Mouse (Mus musculus) urinary bladder, postnatal 10 days (tissue): ENCODE data around the gene Pcnx3.

Experiments used
- DNase-seq: peaks from one replicate; pipeline ENCODE4 v3.0.0; 2022; ENCODE audit warnings: low spot score

Gene Pcnx3

GRCm38 (mm10) chr19:5680432-5680831, 8.3 kb downstream of the Pcnx3 start:
- DNase-seq: no peak

- DNase-seq: no peak
Measured at GRCm38 (mm10) chr19:5668372-5668771, 20.3 kb downstream of the Pcnx3 start.

DNA sequence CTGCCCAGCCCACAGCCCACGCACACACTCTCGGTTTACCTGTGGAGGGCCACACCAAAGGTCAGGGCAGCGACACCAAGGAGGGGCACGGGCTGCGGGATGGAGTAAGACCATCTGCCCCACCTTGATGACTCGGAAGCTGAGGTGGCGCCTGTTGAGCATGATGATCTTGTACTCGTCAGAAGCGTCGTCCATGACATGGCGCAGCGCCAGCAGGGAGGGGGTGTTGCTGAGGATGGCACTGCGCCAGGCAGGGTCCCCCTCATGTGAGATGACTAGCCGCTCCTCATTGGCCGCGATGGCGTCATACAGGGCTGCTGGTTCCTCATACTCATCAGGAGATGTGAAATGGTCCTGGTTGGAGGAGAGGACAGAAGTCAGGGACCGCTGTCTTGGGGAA, 22.3 kb downstream of the Pcnx3 start:
- no peak for DNase-seq

GRCm38 (mm10) chr19:5665465-5665864, 23.2 kb downstream of the Pcnx3 start:
- no peak for DNase-seq

- DNase-seq: no peak
Measured at GRCm38 (mm10) chr19:5664669-5665257, 23.9 kb downstream of the Pcnx3 start.

- DNase-seq: peak; percentile 62
Measured at GRCm38 (mm10) chr19:5662981-5663913, 25.5 kb downstream of the Pcnx3 start, which contains the start of gene Sipa1. Gene Sipa1, minus strand, starts transcription at chr19:5663707.

GRCm38 (mm10) chr19:5662310-5662709, 26.4 kb downstream of the Pcnx3 start:
- no peak for DNase-seq

- no peak for DNase-seq
Measured at GRCm38 (mm10) chr19:5660942-5661751, 27.6 kb downstream of the Pcnx3 start.

DNA sequence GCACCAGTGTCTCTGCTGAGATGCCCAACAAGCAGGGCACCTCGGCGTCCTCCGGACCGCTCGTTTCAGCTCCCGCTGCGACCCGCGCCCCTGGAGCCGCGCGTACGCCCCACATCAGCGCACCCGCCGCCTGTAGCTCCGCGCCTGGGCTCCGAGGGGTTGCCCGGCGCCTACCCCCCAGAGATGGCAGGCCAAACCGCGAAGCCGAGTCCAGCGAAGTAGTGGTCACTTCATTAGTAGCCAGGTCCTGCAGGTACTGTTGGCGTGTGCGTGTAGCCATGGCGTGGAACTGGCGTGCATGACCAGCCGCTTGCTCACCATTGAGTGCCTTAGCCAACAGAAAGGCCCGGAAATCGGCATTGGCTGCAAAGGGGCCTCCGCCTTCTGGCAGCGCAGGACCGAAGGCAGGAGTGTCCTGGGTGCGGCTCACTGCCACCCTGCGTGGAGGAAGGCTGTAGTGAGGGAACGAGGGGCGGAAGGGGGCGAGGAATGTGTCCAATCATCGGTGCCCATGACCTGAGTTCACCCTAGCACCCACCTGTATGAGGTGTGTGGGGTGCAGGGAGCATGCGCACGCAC, 33.9 kb downstream of the Pcnx3 start:
- DNase-seq: no peak

- no peak for DNase-seq
Measured at GRCm38 (mm10) chr19:5653969-5654719, 34.6 kb downstream of the Pcnx3 start.

DNA sequence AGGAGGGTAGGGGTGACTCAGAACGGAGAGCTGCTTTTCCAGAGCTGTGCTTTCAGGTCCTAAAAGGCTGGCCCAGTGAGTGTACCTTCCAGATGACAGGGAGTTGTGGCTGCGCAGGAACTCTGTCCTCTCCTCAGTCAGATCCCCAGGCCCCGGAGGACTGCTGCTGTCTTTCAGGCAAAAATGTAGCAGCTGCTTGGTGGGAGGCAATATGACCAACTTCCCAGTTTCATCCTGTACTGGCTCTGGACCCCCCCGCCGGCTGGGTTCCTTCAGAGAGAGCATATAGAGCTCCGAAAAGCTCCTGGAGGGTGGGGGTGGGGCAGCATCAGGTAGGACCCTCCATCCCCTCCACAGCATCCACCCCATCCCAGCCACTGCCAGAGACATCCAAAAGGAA, 36.1 kb downstream of the Pcnx3 start:
- no peak for DNase-seq

- DNase-seq: no peak
Measured at GRCm38 (mm10) chr19:5651502-5652274, 37.0 kb downstream of the Pcnx3 start.

- DNase-seq: no peak
Measured at GRCm38 (mm10) chr19:5649298-5649741, 39.4 kb downstream of the Pcnx3 start.

GRCm38 (mm10) chr19:5648401-5649297, 40.1 kb downstream of the Pcnx3 start:
- no peak for DNase-seq

DNA sequence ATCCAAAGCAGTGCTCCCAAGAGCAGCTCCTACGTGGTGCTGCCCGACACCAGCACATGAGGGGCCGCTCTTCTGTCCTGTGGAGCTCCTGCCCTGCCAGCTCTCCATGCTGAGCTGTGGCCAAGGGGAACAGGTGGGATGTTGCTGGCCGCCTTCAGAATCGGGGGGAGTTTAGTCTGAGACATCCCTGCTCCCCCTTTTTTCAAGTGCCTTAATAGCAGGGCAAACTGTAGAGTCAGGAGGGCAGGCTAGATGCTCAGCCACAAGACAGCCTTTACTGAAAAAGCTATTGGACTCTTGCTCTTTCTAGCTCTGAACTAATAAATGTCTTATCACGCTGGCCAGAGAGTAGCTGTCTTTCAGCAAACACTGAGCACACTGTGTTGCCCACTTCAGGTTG, 40.9 kb downstream of the Pcnx3 start:
- no peak for DNase-seq

DNA sequence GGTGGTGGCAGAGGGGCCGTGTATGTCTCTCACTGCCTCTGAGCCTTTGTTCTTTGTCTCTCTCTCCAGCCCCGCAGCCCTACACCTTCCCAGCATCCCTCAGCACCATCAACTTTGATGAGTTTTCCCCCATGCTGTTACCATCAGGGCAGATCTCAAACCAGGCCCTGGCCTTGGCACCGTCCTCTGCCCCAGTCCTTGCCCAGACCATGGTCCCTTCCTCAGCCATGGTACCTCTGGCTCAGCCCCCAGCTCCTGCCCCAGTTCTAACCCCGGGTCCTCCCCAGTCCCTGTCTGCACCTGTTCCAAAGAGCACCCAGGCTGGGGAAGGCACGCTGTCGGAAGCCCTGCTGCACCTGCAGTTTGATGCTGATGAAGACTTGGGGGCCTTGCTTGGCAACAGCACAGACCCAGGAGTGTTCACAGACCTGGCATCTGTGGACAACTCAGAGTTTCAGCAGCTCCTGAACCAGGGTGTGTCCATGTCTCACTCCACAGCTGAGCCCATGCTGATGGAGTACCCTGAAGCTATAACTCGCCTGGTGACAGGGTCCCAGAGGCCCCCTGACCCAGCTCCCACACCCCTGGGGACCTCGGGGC, 41.9 kb downstream of the Pcnx3 start:
- DNase-seq: no peak

- DNase-seq: no peak
Measured at GRCm38 (mm10) chr19:5645280-5645679, 43.4 kb downstream of the Pcnx3 start.

- DNase-seq: no peak
Measured at GRCm38 (mm10) chr19:5641641-5642040, 47.1 kb downstream of the Pcnx3 start.

DNA sequence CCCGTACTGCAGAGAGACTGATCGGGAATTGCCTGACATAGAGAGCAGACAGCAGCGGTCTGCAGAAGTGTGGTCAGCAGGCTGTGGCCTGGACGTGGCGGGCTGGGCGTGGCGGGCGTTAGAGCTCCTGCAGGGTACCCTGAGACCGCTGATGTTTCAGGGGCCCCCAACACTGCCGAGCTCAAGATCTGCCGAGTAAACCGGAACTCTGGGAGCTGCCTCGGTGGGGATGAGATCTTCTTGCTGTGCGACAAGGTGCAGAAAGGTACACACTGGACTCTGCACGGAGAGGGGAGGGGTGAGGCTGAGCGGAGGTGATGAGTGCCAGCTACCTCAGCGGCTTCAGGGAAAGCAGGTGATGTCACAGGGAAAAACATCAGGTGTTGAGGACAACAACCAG, 47.7 kb downstream of the Pcnx3 start:
- no peak for DNase-seq
